Mouse (Mus musculus) thymus, adult 2 months (tissue): ENCODE results near the gene Sec14l3.

Experiments
- CTCF ChIP-seq: fragments of 200-500 bp; IDR thresholded peaks from 2 replicates; pipeline ENCODE4 v1.5.1; 2012; ENCODE audit warnings: mild to moderate bottlenecking, control low read depth, low read length, moderate library complexity, borderline replicate concordance; ENCODE audit not compliant: control insufficient read depth, poor library complexity, insufficient read depth; ENCODE audit errors: extremely low read depth
- POLR2A ChIP-seq: fragments of 200-500 bp; IDR thresholded peaks from 2 replicates; pipeline ENCODE4 v1.6.1; 2012; ENCODE audit warnings: mild to moderate bottlenecking, low read length, control low read depth, moderate library complexity; ENCODE audit not compliant: control insufficient read depth, poor library complexity, insufficient read depth; ENCODE audit errors: extremely low read depth

- TF ChIP-seq CTCF: no peak
- peak; percentile 86 for TF ChIP-seq POLR2A
Observed at GRCm38 (mm10) chr11:4096054-4096984, 31.7 kb downstream of the Sec14l3 start.
